Mouse (Mus musculus) limb, embryonic 14.5 days (tissue): ENCODE data around the gene Rtn4rl1. TPM values are rescaled to one million over a fixed set of nuclear protein-coding genes. Genes with fewer than 3 reads are reported as not detected.

ENCODE experiments used
- ATAC-seq: fragments of 200-750 bp; cut with Nextera tagmentation; 2 replicates; pipeline ENCODE4 v1.8.0; 2017; ENCODE audit warnings: low read depth, moderate number of reproducible peaks, moderate TSS enrichment; ENCODE audit not compliant: low FRiP score
- DNase-seq: peaks from one replicate; pipeline ENCODE4 v3.0.0-alpha.2; 2015; ENCODE audit warnings: low spot score
- H3K27ac ChIP-seq: fragments of 300-500 bp; sonication (generic); replicated peaks from 2 replicates; pipeline ENCODE4 v1.5.1; 2014; ENCODE audit warnings: low read depth, mild to moderate bottlenecking, low read length, moderate library complexity, mixed read lengths
- H3K27me3 ChIP-seq: fragments of 300-500 bp; sonication (generic); 2 replicates; pipeline ENCODE4 v1.6.1; 2014; ENCODE audit warnings: low read length, mixed read lengths; ENCODE audit not compliant: control insufficient read depth, insufficient read depth
- H3K36me3 ChIP-seq: fragments of 300-500 bp; sonication (generic); 2 replicates; pipeline ENCODE4 v1.6.1; 2014; ENCODE audit warnings: mild to moderate bottlenecking, low read length, moderate library complexity, mixed read lengths; ENCODE audit not compliant: control insufficient read depth, insufficient read depth
- H3K4me1 ChIP-seq: fragments of 300-500 bp; sonication (generic); 2 replicates; pipeline ENCODE4 v1.6.1; 2014; ENCODE audit warnings: antibody characterized with exemption, low read length, mixed read lengths; ENCODE audit not compliant: control insufficient read depth, insufficient read depth
- H3K4me2 ChIP-seq: fragments of 300-500 bp; sonication (generic); replicated peaks from 2 replicates; pipeline ENCODE4 v1.6.1; 2014; ENCODE audit warnings: low read depth, mild to moderate bottlenecking, low read length, moderate library complexity; ENCODE audit not compliant: severe bottlenecking
- H3K4me3 ChIP-seq: fragments of 300-500 bp; sonication (generic); replicated peaks from 2 replicates; pipeline ENCODE4 v1.5.1; 2014; ENCODE audit warnings: low read length
- H3K9ac ChIP-seq: fragments of 300-500 bp; sonication (generic); 2 replicates; pipeline ENCODE4 v1.6.1; 2014; ENCODE audit warnings: mild to moderate bottlenecking, low read depth, low read length, moderate library complexity; ENCODE audit not compliant: severe bottlenecking
- H3K9me3 ChIP-seq: fragments of 300-500 bp; sonication (generic); 2 replicates; pipeline ENCODE4 v1.6.1; 2016; ENCODE audit warnings: low read length; ENCODE audit not compliant: control insufficient read depth
- POLR2A ChIP-seq: fragments of 200-500 bp; IDR thresholded peaks from 2 replicates; pipeline ENCODE4 v1.8.0; 2012; ENCODE audit warnings: inconsistent platforms, mild to moderate bottlenecking, moderate library complexity, borderline replicate concordance; ENCODE audit not compliant: insufficient read depth, insufficient read length; ENCODE audit errors: extremely low read depth
- WGBS: fragments of 180-500 bp; shearing (Covaris S2); extraction: QIAGEN DNeasy Blood & Tissue Kit; methylation state at CpG from one replicate; pipeline ENCODE4 v1.1.7; 2014; 5-methylcytosine and 5-hydroxymethylcytosine counted together
- polyA plus RNA-seq, 2 experiments: library from polyadenylated mRNA; depleted of rRNA in 1 of 2; stranded (reverse) in 1 of 2; unstranded in 1 of 2; fragments of >200 nt; fragmentation: Nextera tagmentation in 1 of 2; extraction: Ambion mirVana in 1 of 2; gene quantifications; 2 replicates each; pipeline versions ENCODE4 v1.2.1 to v1.2.3; 2012 to 2014

Rtn4rl1 gene
- polyA plus RNA-seq, 2 experiments: 3.4 to 4.4 TPM

GRCm38 (mm10) chr11:75214081-75214950, 20.7 kb downstream of the Rtn4rl1 start:
- H3K9me3 ChIP-seq: no peaks in the 10 kb centered on the region
- 18% methylated on average over 13 of the region's 13 CpGs for WGBS
- no peak for TF ChIP-seq POLR2A
- ATAC-seq: no peak
- H3K27ac ChIP-seq: no peak overlapping the region
- H3K36me3 ChIP-seq: no peaks in the 10 kb centered on the region
- peak overlapping the region; percentile 54 for H3K9ac ChIP-seq
- peak overlapping the region; percentile 65 for H3K4me2 ChIP-seq
- peaks cover 19% of the 10 kb centered on the region for H3K4me1 ChIP-seq
- no peak for DNase-seq
- H3K27me3 ChIP-seq: no peaks in the 10 kb centered on the region
- H3K4me3 ChIP-seq: peak overlapping the region; percentile 29

- H3K27ac ChIP-seq: no peak overlapping the region
- H3K9me3 ChIP-seq: no peaks in the 10 kb centered on the region
- no peak for ATAC-seq
- DNase-seq: no peak
- no peaks in the 10 kb centered on the region for H3K36me3 ChIP-seq
- H3K27me3 ChIP-seq: no peaks in the 10 kb centered on the region
- no peak overlapping the region for H3K4me3 ChIP-seq
- H3K4me1 ChIP-seq: no peaks in the 10 kb centered on the region
- H3K4me2 ChIP-seq: no peak overlapping the region
- no peak for TF ChIP-seq POLR2A
- 55% methylated on average over 9 of the region's 9 CpGs for WGBS
- no peak overlapping the region for H3K9ac ChIP-seq
Observed at GRCm38 (mm10) chr11:75220115-75220514, 26.5 kb downstream of the Rtn4rl1 start.

GRCm38 (mm10) chr11:75220517-75221145, 27.0 kb downstream of the Rtn4rl1 start:
- no peaks in the 10 kb centered on the region for H3K36me3 ChIP-seq
- no peaks in the 10 kb centered on the region for H3K4me1 ChIP-seq
- no peak for TF ChIP-seq POLR2A
- 60% methylated on average over 5 of the region's 6 CpGs for WGBS
- ATAC-seq (no peak), DNase-seq (no peak)
- no peak overlapping the region for H3K4me2 ChIP-seq
- H3K4me3 ChIP-seq: no peak overlapping the region
- H3K9me3 ChIP-seq: no peaks in the 10 kb centered on the region
- H3K27ac ChIP-seq: no peak overlapping the region
- no peaks in the 10 kb centered on the region for H3K27me3 ChIP-seq
- no peak overlapping the region for H3K9ac ChIP-seq

- DNase-seq: no peak
- no peaks in the 10 kb centered on the region for H3K36me3 ChIP-seq
- no peak overlapping the region for H3K4me3 ChIP-seq
- H3K4me2 ChIP-seq: no peak overlapping the region
- no peaks in the 10 kb centered on the region for H3K9me3 ChIP-seq
- no peak overlapping the region for H3K27ac ChIP-seq
- H3K27me3 ChIP-seq: no peaks in the 10 kb centered on the region
- H3K9ac ChIP-seq: no peak overlapping the region
- no peaks in the 10 kb centered on the region for H3K4me1 ChIP-seq
- ATAC-seq: no peak
- TF ChIP-seq POLR2A: no peak
- WGBS: 65% methylated on average over 12 of the region's 12 CpGs
Observed at GRCm38 (mm10) chr11:75224062-75224461, 30.5 kb downstream of the Rtn4rl1 start.

- H3K4me1 ChIP-seq: no peaks in the 10 kb centered on the region
- ATAC-seq (no peak), DNase-seq (no peak)
- TF ChIP-seq POLR2A: no peak
- no peaks in the 10 kb centered on the region for H3K9me3 ChIP-seq
- 85% methylated on average over 4 of the region's 4 CpGs for WGBS
- H3K27me3 ChIP-seq: no peaks in the 10 kb centered on the region
- no peaks in the 10 kb centered on the region for H3K36me3 ChIP-seq
- no peak overlapping the region for H3K9ac ChIP-seq
- no peak overlapping the region for H3K4me3 ChIP-seq
- no peak overlapping the region for H3K27ac ChIP-seq
- no peak overlapping the region for H3K4me2 ChIP-seq
Observed at GRCm38 (mm10) chr11:75224835-75225234, 31.3 kb downstream of the Rtn4rl1 start.
